In the genomic region with DNA sequence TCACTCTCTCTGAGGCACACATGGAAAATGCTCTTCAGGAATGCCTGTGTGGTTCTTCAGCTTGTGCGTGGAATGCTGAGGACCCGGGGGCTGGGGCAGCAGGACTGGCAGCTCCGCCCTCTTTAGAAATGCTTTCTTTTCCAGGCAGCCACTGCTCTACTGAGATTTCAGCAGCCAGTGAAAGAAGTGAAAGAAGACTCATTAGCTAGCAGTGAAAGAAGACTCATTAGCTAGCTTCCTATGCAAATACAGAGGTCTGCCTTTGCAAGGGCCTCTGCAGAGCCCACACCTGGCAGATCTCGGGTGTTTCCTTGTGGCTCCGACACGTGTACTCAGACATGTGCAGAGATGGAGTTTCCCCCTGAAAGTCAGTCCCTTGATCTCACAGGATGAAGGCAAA, we compare ENCODE assay signal across 10 mouse cellular contexts.
DNase-seq lines count a peak whose midpoint lies in the region; ATAC-seq and TF ChIP-seq lines count a peak whose summit lies in the region.
"Had no signal": no experiment of that assay in that cellular context is flagged by ENCODE, and none has a peak within 500 bp of the region (broad histone marks: within the 10 kb centered on the region; RNA-seq: fewer than 3 reads in every experiment).

No protein-coding gene starts in this region.

- H3K27me3 ChIP-seq in kidney, adult 2 months (replicated peaks; ENCODE audit: control insufficient read depth, insufficient read depth, low read length), result no peaks in the 10 kb centered on the region

- H3K36me3 ChIP-seq in kidney, adult 2 months (ENCODE audit: control insufficient read depth, insufficient read depth, low read length), result no peaks in the 10 kb centered on the region

- no peak overlapping the region for H3K4me3 ChIP-seq in kidney, adult 2 months (ENCODE audit: insufficient read depth, low read depth, low read length)

- peak; percentile 35 for ATAC-seq in inflammation-experienced regulatory T-cells, adult 6 months
- 0 out of 2 replicates have a peak, but pooled peaks have one; percentile 10 for ATAC-seq in megakaryocyte, adult 5-6 weeks (ENCODE audit: poor library complexity, severe bottlenecking)

- no peak for TF ChIP-seq CTCF in brain, embryonic 14.5 days (IDR thresholded peaks at IDR 0.05; ENCODE audit: borderline replicate concordance, extremely low read depth, insufficient read depth, insufficient read length)
- no peak for TF ChIP-seq CTCF in kidney, adult 2 months (conservative IDR thresholded peaks at IDR 0.05; ENCODE audit: insufficient read depth, insufficient read length, low read depth, low read length)

- H3K27ac ChIP-seq in kidney, adult 2 months (ENCODE audit: insufficient read depth, low read depth, low read length), result no peak overlapping the region

- WGBS in kidney, adult 2 months, result 31% methylated on average over 6 of the region's 6 CpGs

- no peaks in the 10 kb centered on the region for H3K4me1 ChIP-seq in kidney, adult 2 months (ENCODE audit: control insufficient read depth, insufficient read depth, low read length)

- DNase-seq in retina, postnatal 1 day, result peak; percentile 23
- DNase-seq in retina, embryonic 14.5 days (ENCODE audit: low spot score), result no peak
- peak; percentile 87 for DNase-seq in brain, embryonic 14.5 days (ENCODE audit: low read depth)
- DNase-seq in kidney, adult 2 months, result no peak
- DNase-seq in testis, postnatal 14 days (ENCODE audit: low spot score), result no peak
- DNase-seq in right cerebral cortex, postnatal 25 days, result no peak
- DNase-seq: kidney, adult 11 months; left cerebral cortex, postnatal 4 days had no signal

- no peak for TF ChIP-seq POLR2A in brain, embryonic 14.5 days (IDR thresholded peaks at IDR 0.05; ENCODE audit: borderline replicate concordance, extremely low read depth, insufficient read depth, insufficient read length, poor library complexity, severe bottlenecking)
- no peak for TF ChIP-seq POLR2A in kidney, adult 2 months (IDR thresholded peaks at IDR 0.05; ENCODE audit: low read depth, low read length)

Comparison
In these comparisons a context has a peak if more than half of its experiments do, and no peak if none do; other contexts are left out.
1. DNase-seq: peak in retina, postnatal 1 day (single experiment) and brain, embryonic 14.5 days (single experiment); none in retina, embryonic 14.5 days (single experiment), kidney, adult 2 months (single experiment), testis, postnatal 14 days (single experiment) and right cerebral cortex, postnatal 25 days (single experiment).